Mouse (Mus musculus) embryonic facial prominence, embryonic 12.5 days (tissue): ENCODE results near the gene Prdm2. TPM values are rescaled to one million over a fixed set of nuclear protein-coding genes. Genes with fewer than 3 reads are reported as not detected.
A peak's percentile ranks its signal among the peaks of the same experiment; 100 is the strongest.

Source experiments
- ATAC-seq: fragments of 200-750 bp; cut with Nextera tagmentation; 2 replicates; pipeline ENCODE4 v1.8.0; 2017; ENCODE audit not compliant: insufficient number of reproducible peaks, insufficient read depth, low FRiP score, low TSS enrichment
- H3K27ac ChIP-seq: fragments of 300-500 bp; sonication (generic); 2 replicates; pipeline ENCODE4 v1.5.1; 2016; ENCODE audit warnings: mild to moderate bottlenecking
- H3K27me3 ChIP-seq: fragments of 300-500 bp; sonication (generic); 2 replicates; pipeline ENCODE4 v1.6.1; 2016; ENCODE audit warnings: mild to moderate bottlenecking, moderate library complexity
- H3K36me3 ChIP-seq: fragments of 300-500 bp; sonication (generic); 2 replicates; pipeline ENCODE4 v1.6.1; 2016; ENCODE audit warnings: mild to moderate bottlenecking
- H3K4me1 ChIP-seq: fragments of 300-500 bp; sonication (generic); 2 replicates; pipeline ENCODE4 v1.6.1; 2016
- H3K4me2 ChIP-seq: fragments of 300-500 bp; sonication (generic); replicated peaks from 2 replicates; pipeline ENCODE4 v1.6.1; 2016; ENCODE audit warnings: mild to moderate bottlenecking, moderate library complexity
- H3K4me3 ChIP-seq: fragments of 300-500 bp; sonication (generic); 2 replicates; pipeline ENCODE4 v1.5.1; 2016; ENCODE audit warnings: mild to moderate bottlenecking
- H3K9ac ChIP-seq: fragments of 300-500 bp; sonication (generic); 2 replicates; pipeline ENCODE4 v1.6.1; 2016; ENCODE audit warnings: mild to moderate bottlenecking, moderate library complexity
- H3K9me3 ChIP-seq: fragments of 300-500 bp; sonication (generic); 2 replicates; pipeline ENCODE4 v1.6.1; 2016; ENCODE audit warnings: mild to moderate bottlenecking, moderate library complexity
- WGBS: fragments of 180-500 bp; shearing (Covaris S2); methylation state at CpG from one replicate; pipeline ENCODE4 v1.1.7; 2016; 5-methylcytosine and 5-hydroxymethylcytosine counted together
- polyA plus RNA-seq: library from polyadenylated mRNA; unstranded; fragments of >200 nt; fragmentation: Nextera tagmentation; extraction: Ambion mirVana; gene quantifications from 2 replicates; pipeline ENCODE4 v1.2.1, GENCODE M21; 2016

The Prdm2 gene
- polyA plus RNA-seq, 1 experiment from 2014 or later: 16.6 TPM

DNA sequence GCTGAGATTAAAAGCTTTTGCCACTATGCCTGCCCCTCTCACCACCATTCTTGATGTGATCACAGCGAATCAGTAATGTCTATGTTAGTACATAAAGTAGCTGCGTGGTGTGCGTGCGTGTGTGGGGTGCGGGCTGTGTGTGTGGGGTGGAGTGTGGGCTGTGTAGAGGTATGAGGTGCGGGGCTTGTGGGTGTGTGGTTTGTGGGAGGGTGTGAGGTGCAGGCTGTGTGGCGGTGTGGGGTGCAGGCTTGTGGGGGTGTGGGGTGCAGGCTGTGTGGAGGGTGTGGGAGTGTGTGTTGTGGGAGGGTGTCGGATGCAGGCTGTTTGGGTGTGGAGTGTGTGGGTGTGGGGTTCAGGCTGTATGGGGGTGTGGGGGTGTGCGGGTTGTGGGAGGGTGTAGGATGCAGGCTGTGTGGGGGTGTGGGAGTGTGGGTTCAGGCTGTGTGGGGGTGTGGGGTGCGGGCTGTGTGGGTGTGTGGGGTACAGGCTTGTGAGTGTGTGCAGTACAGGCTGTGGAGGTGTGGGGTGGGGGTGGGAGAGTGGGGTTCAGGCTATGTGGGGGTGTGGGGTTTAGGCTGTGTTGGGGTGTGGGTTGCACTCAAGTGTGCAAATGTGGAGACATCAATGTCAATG is 19.1 kb upstream of the Prdm2 start:
- peak; percentile 74 for ATAC-seq
- WGBS: 94% methylated on average over 10 of the region's 10 CpGs
- no peaks in the 10 kb centered on the region for H3K4me1 ChIP-seq
- H3K4me3 ChIP-seq: no peak overlapping the region
- H3K27ac ChIP-seq: 0 out of 2 replicates have a peak overlapping the region, but pooled peaks have one; percentile 37
- no peak overlapping the region for H3K9ac ChIP-seq
- H3K27me3 ChIP-seq: no peaks in the 10 kb centered on the region
- no peak overlapping the region for H3K4me2 ChIP-seq
- H3K36me3 ChIP-seq: no peaks in the 10 kb centered on the region
- peaks cover 4% of the 10 kb centered on the region; the same call in 1 of the 2 replicates for H3K9me3 ChIP-seq

DNA sequence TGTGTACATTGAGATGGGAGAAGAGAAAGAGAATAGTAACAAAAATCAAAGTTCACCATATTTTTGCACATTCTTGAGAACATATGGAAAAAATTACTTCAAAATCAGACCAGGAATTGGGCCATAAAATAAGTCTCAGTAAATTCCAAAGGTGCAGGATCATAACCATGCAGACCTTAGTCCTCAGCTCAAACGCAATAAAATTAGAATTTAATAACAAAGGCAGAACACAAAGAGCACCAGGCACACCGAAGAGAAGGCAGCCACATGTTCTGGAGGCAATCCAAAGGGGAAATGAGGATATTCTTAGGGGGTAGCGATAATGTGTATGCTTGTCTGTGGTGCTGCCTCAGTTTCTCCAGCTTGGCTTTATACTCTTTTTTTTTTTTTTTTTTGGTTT is 18.3 kb upstream of the Prdm2 start:
- no peak for ATAC-seq
- no peak overlapping the region for H3K4me2 ChIP-seq
- no peak overlapping the region for H3K4me3 ChIP-seq
- H3K9ac ChIP-seq: no peak overlapping the region
- peaks cover 4% of the 10 kb centered on the region; the same call in 1 of the 2 replicates for H3K9me3 ChIP-seq
- H3K27ac ChIP-seq: no peak overlapping the region
- no peaks in the 10 kb centered on the region for H3K4me1 ChIP-seq
- 52% methylated on average over 3 of the region's 3 CpGs for WGBS
- no peaks in the 10 kb centered on the region for H3K36me3 ChIP-seq
- no peaks in the 10 kb centered on the region for H3K27me3 ChIP-seq

DNA sequence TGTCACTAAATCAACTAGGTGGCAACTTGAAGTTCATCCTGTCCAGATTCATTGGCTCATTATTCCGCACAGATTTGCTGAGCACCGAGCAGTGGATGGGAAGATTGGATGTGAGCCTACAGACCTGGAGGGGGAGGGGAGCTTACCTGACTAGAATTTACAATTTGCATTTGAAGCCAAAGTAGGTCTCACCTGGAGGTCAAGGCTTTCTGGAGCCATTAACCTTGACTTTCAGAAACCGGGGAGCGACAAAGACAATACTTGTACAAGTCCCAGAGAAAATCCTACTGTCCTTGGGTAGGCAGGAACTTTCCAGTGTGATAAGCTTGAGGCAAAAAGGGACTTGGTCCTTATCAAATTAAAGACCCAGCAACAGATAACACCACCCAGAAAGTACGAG is 15.2 kb upstream of the Prdm2 start:
- H3K9me3 ChIP-seq: no peaks in the 10 kb centered on the region
- no peak overlapping the region for H3K27ac ChIP-seq
- H3K4me3 ChIP-seq: no peak overlapping the region
- ATAC-seq: no peak
- WGBS: 71% methylated on average over 5 of the region's 5 CpGs
- no peaks in the 10 kb centered on the region for H3K36me3 ChIP-seq
- no peak overlapping the region for H3K9ac ChIP-seq
- no peaks in the 10 kb centered on the region for H3K27me3 ChIP-seq
- H3K4me2 ChIP-seq: no peak overlapping the region
- H3K4me1 ChIP-seq: no peaks in the 10 kb centered on the region

DNA sequence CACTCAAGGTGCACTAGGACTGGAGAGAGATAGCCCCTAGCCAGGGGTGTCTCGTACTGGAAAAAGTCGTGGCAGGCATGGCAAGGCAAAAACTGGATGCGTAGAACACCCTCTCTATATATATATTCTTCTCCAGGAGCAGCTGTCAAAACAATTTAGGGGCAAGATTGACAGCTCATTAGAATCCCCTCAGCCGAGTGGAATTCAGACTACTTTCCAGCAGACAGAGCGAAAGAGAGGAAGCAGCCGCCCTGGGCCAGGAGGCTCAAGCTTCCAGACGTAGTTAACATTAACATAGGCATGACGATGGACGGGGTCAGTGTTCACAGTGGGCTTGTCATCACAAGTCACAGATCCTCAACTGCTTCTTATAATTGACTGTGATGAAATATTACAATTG is 13.1 kb upstream of the Prdm2 start:
- Histone ChIP-seq H3K36me3 (no peaks in the 10 kb centered on the region), H3K4me1 (no peaks in the 10 kb centered on the region), H3K4me2 (no peak overlapping the region), H3K9ac (no peak overlapping the region), H3K27me3 (no peaks in the 10 kb centered on the region), H3K27ac (no peak overlapping the region), H3K9me3 (no peaks in the 10 kb centered on the region), H3K4me3 (no peak overlapping the region)
- ATAC-seq: no peak
- WGBS: 25% methylated on average over 9 of the region's 9 CpGs

DNA sequence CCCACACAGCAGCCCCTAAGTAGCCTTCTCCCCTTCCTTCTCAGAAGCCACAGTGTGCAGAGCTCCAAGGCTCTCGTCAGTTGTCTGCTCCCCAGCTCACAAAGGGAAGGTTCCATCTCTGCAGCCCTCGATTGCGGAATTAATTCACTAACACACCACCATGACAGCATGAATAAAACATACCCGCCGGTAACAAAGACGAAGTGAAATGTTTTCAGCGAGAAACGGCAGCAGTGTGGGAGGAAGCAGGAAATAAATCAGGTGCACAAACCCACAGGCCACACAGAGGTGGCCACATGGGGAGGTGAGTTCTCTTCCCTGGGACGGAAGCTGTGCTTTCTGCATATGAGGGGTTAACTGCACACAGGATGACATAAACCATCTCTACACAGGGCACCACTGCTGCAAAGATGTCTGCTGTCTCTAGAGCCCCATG is 6.5 kb upstream of the Prdm2 start:
- 63% methylated on average over 9 of the region's 9 CpGs for WGBS
- Histone ChIP-seq H3K4me1 (no peaks in the 10 kb centered on the region), H3K27me3 (no peaks in the 10 kb centered on the region), H3K4me2 (no peak overlapping the region), H3K4me3 (no peak overlapping the region), H3K27ac (no peak overlapping the region), H3K9me3 (no peaks in the 10 kb centered on the region), H3K9ac (no peak overlapping the region), H3K36me3 (no peaks in the 10 kb centered on the region)
- no peak for ATAC-seq

DNA sequence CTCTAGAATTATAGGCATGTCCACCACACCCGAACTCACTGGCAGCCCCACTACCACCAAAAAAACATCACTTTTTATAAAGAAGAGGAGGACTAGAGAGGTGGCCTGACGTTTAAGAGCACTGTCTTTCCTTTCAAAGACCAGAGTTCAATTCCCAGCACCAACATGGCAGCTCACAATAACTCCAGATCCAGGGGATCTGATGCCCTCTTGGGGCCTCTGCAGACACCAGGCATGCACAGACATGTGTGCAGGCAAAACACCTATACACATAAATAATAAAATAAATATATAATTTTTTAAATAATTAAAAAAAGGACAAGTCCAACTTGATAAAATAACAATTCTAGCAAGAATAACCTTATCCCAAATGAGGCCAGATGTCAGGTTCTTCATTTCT is 6.1 kb upstream of the Prdm2 start:
- ATAC-seq: no peak
- Histone ChIP-seq H3K4me1 (no peaks in the 10 kb centered on the region), H3K36me3 (no peaks in the 10 kb centered on the region), H3K9me3 (no peaks in the 10 kb centered on the region), H3K4me3 (no peak overlapping the region), H3K4me2 (no peak overlapping the region), H3K27me3 (no peaks in the 10 kb centered on the region), H3K9ac (no peak overlapping the region), H3K27ac (no peak overlapping the region)
- WGBS: 85% methylated on average over 2 of the region's 2 CpGs

DNA sequence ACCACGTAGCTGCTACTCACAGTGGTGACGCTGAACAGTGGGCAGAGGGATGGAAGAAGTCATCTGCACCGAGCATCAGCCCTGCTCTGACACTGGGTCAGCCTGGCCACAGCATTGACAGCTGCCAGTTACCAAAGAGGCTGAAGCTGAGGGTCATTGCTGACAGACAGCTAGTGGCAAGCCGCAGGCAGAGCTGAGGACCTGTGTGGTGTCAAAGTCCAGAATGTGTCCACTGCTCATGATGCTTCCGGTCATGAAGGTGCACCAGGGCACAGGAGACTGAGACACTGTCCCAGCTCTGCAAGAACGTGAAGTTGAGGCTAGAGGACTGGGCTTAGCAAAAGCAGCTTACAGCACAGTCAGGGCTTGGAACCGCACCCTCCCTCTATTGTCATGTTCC is 4.4 kb upstream of the Prdm2 start:
- Histone ChIP-seq H3K27me3 (no peaks in the 10 kb centered on the region), H3K9ac (no peak overlapping the region), H3K4me1 (peaks cover 5% of the 10 kb centered on the region; the same call in 1 of the 2 replicates), H3K27ac (no peak overlapping the region), H3K4me2 (no peak overlapping the region), H3K9me3 (no peaks in the 10 kb centered on the region), H3K36me3 (no peaks in the 10 kb centered on the region), H3K4me3 (no peak overlapping the region)
- WGBS: 82% methylated on average over 7 of the region's 7 CpGs
- no peak for ATAC-seq

DNA sequence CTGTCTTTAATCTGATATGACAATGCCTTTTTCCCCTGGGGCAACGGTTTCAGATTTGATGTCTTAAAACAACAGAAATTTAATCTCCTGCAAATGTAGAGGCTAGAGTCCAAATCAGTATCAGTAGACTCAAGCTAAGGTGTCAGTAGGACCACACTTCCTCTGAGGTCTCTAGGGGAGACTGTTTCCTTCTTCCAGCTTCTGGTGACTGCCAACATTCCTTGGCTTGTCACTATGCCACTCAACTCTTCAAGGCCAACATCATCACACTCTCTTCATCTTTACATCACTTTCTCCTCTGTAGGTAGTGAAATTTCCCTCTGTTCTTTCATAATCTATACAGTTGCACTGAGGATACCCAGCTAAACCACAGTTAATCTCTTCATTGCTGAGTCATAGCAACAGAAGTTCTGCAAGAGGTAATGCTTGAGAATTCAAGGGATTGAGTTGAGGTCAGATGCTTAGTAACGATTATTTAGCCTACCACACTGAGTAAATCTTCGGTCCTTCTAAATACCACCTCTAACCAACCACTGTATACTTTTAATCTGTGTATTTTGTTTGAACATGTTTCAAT is 1.5 kb upstream of the Prdm2 start:
- H3K4me3 ChIP-seq: no peak overlapping the region
- no peaks in the 10 kb centered on the region for H3K36me3 ChIP-seq
- no peak overlapping the region for H3K4me2 ChIP-seq
- no peaks in the 10 kb centered on the region for H3K9me3 ChIP-seq
- no peak for ATAC-seq
- H3K27ac ChIP-seq: no peak overlapping the region
- WGBS: 85% methylated on average over 3 of the region's 3 CpGs
- H3K4me1 ChIP-seq: peaks cover 5% of the 10 kb centered on the region; the same call in 1 of the 2 replicates
- H3K9ac ChIP-seq: no peak overlapping the region
- H3K27me3 ChIP-seq: no peaks in the 10 kb centered on the region

DNA sequence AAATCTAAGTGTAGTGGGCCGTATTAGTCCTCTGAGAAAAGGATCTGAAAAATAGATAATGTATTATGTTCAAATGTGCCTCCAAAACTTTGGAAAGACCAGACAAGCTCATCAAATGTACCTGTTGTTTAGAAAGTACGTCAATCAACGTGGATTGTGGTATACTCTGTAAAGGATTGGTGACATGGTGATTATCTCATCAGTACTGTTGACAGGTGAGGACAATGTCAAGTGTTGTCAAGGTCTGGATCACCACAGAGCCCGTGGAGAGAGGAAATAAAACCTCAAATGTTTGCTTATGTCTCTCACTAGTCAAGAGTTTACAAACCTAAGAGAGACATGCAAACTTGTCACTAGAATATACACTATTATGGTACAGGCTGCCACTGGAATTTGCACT is 776 bp upstream of the Prdm2 start:
- Histone ChIP-seq H3K36me3 (no peaks in the 10 kb centered on the region), H3K9ac (no peak overlapping the region), H3K27ac (no peak overlapping the region), H3K4me1 (peaks cover 5% of the 10 kb centered on the region; the same call in 1 of the 2 replicates), H3K4me2 (no peak overlapping the region), H3K9me3 (no peaks in the 10 kb centered on the region), H3K27me3 (no peaks in the 10 kb centered on the region), H3K4me3 (no peak overlapping the region)
- ATAC-seq: no peak
- 79% methylated on average over 4 of the region's 4 CpGs for WGBS

DNA sequence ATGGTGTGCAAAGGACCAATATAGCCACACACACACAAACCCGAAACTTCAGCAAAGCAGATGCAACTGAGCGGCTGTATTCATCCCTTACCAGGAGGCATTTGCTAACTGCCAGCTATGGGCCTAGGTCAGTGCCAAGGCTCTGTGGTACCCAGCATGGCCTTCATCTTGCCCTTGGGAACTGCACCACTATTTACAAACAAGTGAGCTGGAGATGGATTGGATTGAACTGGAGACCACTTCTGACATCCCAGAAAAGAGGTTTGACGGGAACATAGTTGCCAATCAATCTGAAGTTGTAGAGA is 332 bp upstream of the Prdm2 start:
- Histone ChIP-seq H3K9me3 (no peaks in the 10 kb centered on the region), H3K27me3 (no peaks in the 10 kb centered on the region), H3K4me1 (peaks cover 5% of the 10 kb centered on the region; the same call in 1 of the 2 replicates), H3K36me3 (no peaks in the 10 kb centered on the region), H3K9ac (no peak overlapping the region), H3K27ac (no peak overlapping the region), H3K4me3 (peak overlapping the region; percentile 73; the same call in 1 of the 2 replicates), H3K4me2 (peak overlapping the region; percentile 72)
- WGBS: 97% methylated on average over 3 of the region's 3 CpGs
- no peak for ATAC-seq

DNA sequence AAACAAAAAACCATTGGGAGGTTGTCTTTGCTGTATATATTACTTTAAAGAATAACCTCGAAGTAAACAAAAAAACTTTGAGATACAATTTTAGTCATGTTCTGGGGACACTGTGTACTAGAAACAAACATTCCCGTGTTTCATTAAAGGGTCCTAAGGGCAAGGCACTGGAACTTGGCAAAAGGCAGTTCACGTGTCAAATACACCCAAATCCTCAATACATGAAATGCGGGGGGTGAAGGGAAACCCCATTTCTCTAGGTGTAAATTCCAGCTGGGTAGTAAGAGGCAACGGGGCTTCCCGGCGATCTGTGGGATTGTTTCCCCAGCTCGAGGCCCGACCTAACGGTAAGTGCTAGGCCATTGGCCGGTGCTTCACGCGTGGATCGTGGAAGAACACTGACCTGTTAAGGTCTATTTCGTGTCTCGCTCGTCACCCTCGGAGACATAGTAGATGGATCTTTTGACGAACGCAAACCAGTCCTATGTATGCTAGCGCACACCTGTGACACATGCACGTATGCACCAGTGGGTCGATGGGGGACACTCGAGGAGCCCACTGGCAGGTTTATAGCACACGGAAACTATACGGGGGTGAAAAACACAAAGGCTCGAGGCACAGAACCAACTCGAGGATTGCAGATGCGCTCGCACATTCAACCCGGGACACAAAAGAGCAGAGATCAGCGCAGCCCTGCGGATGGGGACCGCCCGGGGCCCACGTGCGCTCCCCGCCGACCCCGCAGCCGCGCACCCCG is 1.0 kb downstream of the Prdm2 start:
- WGBS: 8% methylated on average over 43 of the region's 43 CpGs
- Histone ChIP-seq H3K4me3 (peak overlapping the region; percentile 73), H3K4me1 (peaks cover 5% of the 10 kb centered on the region; the same call in 1 of the 2 replicates), H3K36me3 (no peaks in the 10 kb centered on the region), H3K9me3 (no peaks in the 10 kb centered on the region), H3K27me3 (no peaks in the 10 kb centered on the region), H3K27ac (peak overlapping the region; percentile 86), H3K9ac (peak overlapping the region; percentile 90), H3K4me2 (peak overlapping the region; percentile 72)
- ATAC-seq: peak; percentile 65

DNA sequence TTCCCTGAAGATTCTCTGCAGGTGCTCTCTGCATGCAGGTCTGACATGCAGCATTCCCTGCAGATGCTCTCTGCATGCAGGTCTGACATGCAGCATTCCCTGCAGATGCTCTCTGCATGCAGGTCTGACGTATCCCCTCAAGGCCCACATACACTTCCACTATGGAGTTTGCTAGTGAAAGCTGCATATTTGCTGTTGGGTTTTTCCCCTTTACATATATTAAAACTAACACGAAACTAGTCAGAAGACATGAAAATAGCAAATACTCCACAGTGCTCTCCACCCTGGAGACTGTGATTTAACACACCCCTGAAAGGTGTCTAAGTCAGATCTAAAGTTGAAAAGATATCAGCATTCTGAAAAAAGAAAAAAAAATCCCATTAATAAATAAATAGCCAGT is 2.8 kb downstream of the Prdm2 start:
- no peak overlapping the region for H3K9ac ChIP-seq
- no peak for ATAC-seq
- H3K27ac ChIP-seq: no peak overlapping the region
- H3K9me3 ChIP-seq: no peaks in the 10 kb centered on the region
- no peaks in the 10 kb centered on the region for H3K27me3 ChIP-seq
- 90% methylated on average over 2 of the region's 2 CpGs for WGBS
- H3K4me3 ChIP-seq: no peak overlapping the region
- no peaks in the 10 kb centered on the region for H3K36me3 ChIP-seq
- H3K4me2 ChIP-seq: no peak overlapping the region
- peaks cover 5% of the 10 kb centered on the region; the same call in 1 of the 2 replicates for H3K4me1 ChIP-seq
